ENCODE assay signal across 13 mouse cellular contexts in the genomic region with DNA sequence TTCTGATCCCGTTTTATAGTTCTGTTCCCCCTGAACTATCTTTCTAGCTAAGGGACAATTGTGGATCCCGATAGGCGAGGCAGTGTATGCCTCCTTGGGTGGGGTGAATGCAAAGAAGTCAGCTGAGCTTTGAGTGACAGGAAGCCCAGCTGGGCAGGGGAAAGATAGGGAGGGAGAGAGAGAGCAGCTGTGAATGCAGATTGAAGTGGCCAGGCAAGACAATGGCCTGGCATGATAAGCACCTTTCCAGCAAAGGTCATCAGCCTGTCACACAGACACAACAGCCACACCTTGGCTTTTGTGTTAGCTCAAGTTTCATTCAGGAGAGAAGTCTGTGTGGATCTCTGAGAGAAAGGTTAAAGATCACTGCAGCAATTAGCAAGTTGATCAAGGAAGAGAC.
DNase-seq lines count a peak whose midpoint lies in the region; ATAC-seq and TF ChIP-seq lines count a peak whose summit lies in the region.
"Had no signal": no experiment of that assay in that cellular context is flagged by ENCODE, and none has a peak within 500 bp of the region (broad histone marks: within the 10 kb centered on the region; RNA-seq: fewer than 3 reads in every experiment).

No protein-coding gene starts in this region.

- H3K4me2 ChIP-seq in hindbrain, embryonic 11.5 days (replicated peaks; ENCODE audit: low read depth, low read length) = no peak overlapping the region
- no peak overlapping the region for H3K4me2 ChIP-seq in hindbrain, postnatal 0 days (ENCODE audit: low read depth, low read length)
- H3K4me2 ChIP-seq: embryonic facial prominence, embryonic 12.5 days; lung, embryonic 15.5 days had no signal

- peak; percentile 63 for DNase-seq in hindbrain, embryonic 11.5 days (ENCODE audit: low spot score)
- DNase-seq in hindbrain, postnatal 0 days (ENCODE audit: low spot score) = no peak
- DNase-seq in embryo, embryonic 10 days (ENCODE audit: low spot score) = peak; percentile 61
- peak; percentile 25 for DNase-seq in limb, embryonic 10.5 days (ENCODE audit: low spot score)
- DNase-seq in thymus, postnatal 0 days (ENCODE audit: low spot score) = no peak
- no peak for DNase-seq in right cerebral cortex, postnatal 10 days (ENCODE audit: low spot score in 2 of 2)
- DNase-seq: kidney, postnatal 36 days; right cerebral cortex, postnatal 14 days had no signal

- no peaks in the 10 kb centered on the region for H3K27me3 ChIP-seq in hindbrain, embryonic 11.5 days (ENCODE audit: control insufficient read depth, insufficient read depth, low read length)
- H3K27me3 ChIP-seq in hindbrain, postnatal 0 days (ENCODE audit: insufficient read depth, low read length) = no peaks in the 10 kb centered on the region
- H3K27me3 ChIP-seq in E14TG2a.4 (ENCODE audit: insufficient read depth, low read length) = no peaks in the 10 kb centered on the region
- H3K27me3 ChIP-seq in limb, embryonic 10.5 days (ENCODE audit: low read depth, poor library complexity, severe bottlenecking) = no peaks in the 10 kb centered on the region
- H3K27me3 ChIP-seq: embryonic facial prominence, embryonic 12.5 days had no signal

- peak; percentile 91 for ATAC-seq in hindbrain, embryonic 11.5 days (ENCODE audit: low FRiP score)
- ATAC-seq in hindbrain, postnatal 0 days = no peak
- no peak for ATAC-seq in erythroid progenitor cell, adult 5-6 weeks (replicated peaks; ENCODE audit: low FRiP score, poor library complexity, severe bottlenecking)

- H3K9me3 ChIP-seq in hindbrain, embryonic 11.5 days (ENCODE audit: control insufficient read depth, low read length) = no peaks in the 10 kb centered on the region
- no peaks in the 10 kb centered on the region for H3K9me3 ChIP-seq in hindbrain, postnatal 0 days (ENCODE audit: low read length)
- peaks cover 8% of the 10 kb centered on the region; the same call in 1 of the 2 replicates for H3K9me3 ChIP-seq in E14TG2a.4 (ENCODE audit: low read length)
- no peaks in the 10 kb centered on the region for H3K9me3 ChIP-seq in limb, embryonic 10.5 days (replicated peaks)
- H3K9me3 ChIP-seq: embryonic facial prominence, embryonic 12.5 days; G1E; lung, embryonic 15.5 days had no signal

- WGBS in hindbrain, embryonic 11.5 days = 14% methylated on average over 3 of the region's 3 CpGs
- 23% methylated on average over 3 of the region's 3 CpGs for WGBS in hindbrain, postnatal 0 days
- WGBS in limb, embryonic 10.5 days = 36% methylated on average over 3 of the region's 3 CpGs

- no peak overlapping the region for H3K4me3 ChIP-seq in hindbrain, embryonic 11.5 days (ENCODE audit: low read depth, low read length)
- H3K4me3 ChIP-seq in hindbrain, postnatal 0 days (ENCODE audit: low read length) = no peak overlapping the region
- peak overlapping the region; percentile 8; the same call in 1 of the 2 replicates for H3K4me3 ChIP-seq in E14TG2a.4 (replicated peaks; ENCODE audit: low read length)
- H3K4me3 ChIP-seq in limb, embryonic 10.5 days = no peak overlapping the region
- H3K4me3 ChIP-seq: embryonic facial prominence, embryonic 12.5 days; lung, embryonic 15.5 days had no signal

- H3K27ac ChIP-seq in hindbrain, embryonic 11.5 days (ENCODE audit: low read depth, low read length) = peak overlapping the region; percentile 24; the same call in 1 of the 2 replicates
- H3K27ac ChIP-seq in hindbrain, postnatal 0 days = no peak overlapping the region
- H3K27ac ChIP-seq in limb, embryonic 10.5 days = no peak overlapping the region
- H3K27ac ChIP-seq: embryonic facial prominence, embryonic 12.5 days; lung, embryonic 15.5 days had no signal

- H3K36me3 ChIP-seq in hindbrain, embryonic 11.5 days (ENCODE audit: control insufficient read depth, insufficient read depth, low read length) = no peaks in the 10 kb centered on the region
- no peaks in the 10 kb centered on the region for H3K36me3 ChIP-seq in hindbrain, postnatal 0 days (ENCODE audit: insufficient read depth, low read length)
- no peaks in the 10 kb centered on the region for H3K36me3 ChIP-seq in E14TG2a.4 (ENCODE audit: insufficient read depth, low read length)
- H3K36me3 ChIP-seq in limb, embryonic 10.5 days = no peaks in the 10 kb centered on the region
- H3K36me3 ChIP-seq: embryonic facial prominence, embryonic 12.5 days; G1E; lung, embryonic 15.5 days had no signal

- no peaks in the 10 kb centered on the region for H3K4me1 ChIP-seq in hindbrain, embryonic 11.5 days (replicated peaks; ENCODE audit: control insufficient read depth, insufficient read depth, low read length)
- H3K4me1 ChIP-seq in hindbrain, postnatal 0 days (ENCODE audit: insufficient read depth, low read length) = 0 out of 2 replicates have a peak, but pooled peaks cover 3% of the 10 kb centered on the region
- peaks cover 40% of the 10 kb centered on the region for H3K4me1 ChIP-seq in E14TG2a.4 (replicated peaks; ENCODE audit: low read depth, low read length)
- H3K4me1 ChIP-seq in limb, embryonic 10.5 days = peaks cover 17% of the 10 kb centered on the region
- H3K4me1 ChIP-seq: lung, embryonic 15.5 days had no signal

- TF ChIP-seq CTCF in hindbrain, postnatal 0 days (IDR thresholded peaks at IDR 0.05; ENCODE audit: low read depth) = no peak
- TF ChIP-seq CTCF in E14TG2a.4 (conservative IDR thresholded peaks at IDR 0.05; ENCODE audit: low read length) = no peak

- H3K9ac ChIP-seq in hindbrain, embryonic 11.5 days (ENCODE audit: low read depth, low read length) = no peak overlapping the region
- H3K9ac ChIP-seq in hindbrain, postnatal 0 days (replicated peaks; ENCODE audit: low read length) = no peak overlapping the region
- H3K9ac ChIP-seq: embryonic facial prominence, embryonic 12.5 days; lung, embryonic 15.5 days had no signal

Comparison
In these comparisons a context has a peak if more than half of its experiments do, and no peak if none do; other contexts are left out.
1. DNase-seq: peak in hindbrain, embryonic 11.5 days (single experiment), embryo, embryonic 10 days (single experiment) and limb, embryonic 10.5 days (single experiment); none in hindbrain, postnatal 0 days (single experiment), thymus, postnatal 0 days (single experiment) and right cerebral cortex, postnatal 10 days (0 of 2).